Mouse (Mus musculus): ENCODE data around the gene Olfr948.

The Olfr948 gene

DNA sequence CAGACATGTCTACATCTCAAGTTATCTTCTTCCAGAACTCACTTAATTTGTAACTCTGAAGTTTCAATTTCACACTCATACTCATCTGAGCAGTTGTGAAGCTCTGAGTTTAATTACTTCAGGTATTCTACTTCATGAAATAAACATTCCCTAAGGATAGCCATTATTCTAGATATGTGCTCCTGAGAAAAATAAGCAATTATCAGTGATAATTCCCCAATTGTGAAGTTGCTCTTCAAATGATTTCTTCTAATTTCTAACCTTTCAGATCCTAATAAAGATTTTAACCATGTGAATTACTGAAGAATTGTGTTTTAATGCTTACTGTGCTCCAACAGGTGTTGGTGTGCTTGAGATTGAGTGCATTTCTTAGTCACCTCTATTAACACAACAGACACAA lies at the start of gene Olfr948:
Olfr948 (minus strand) TSS at position 101 of the 400 bp plus-strand sequence.
- no peak for DNase-seq

DNA sequence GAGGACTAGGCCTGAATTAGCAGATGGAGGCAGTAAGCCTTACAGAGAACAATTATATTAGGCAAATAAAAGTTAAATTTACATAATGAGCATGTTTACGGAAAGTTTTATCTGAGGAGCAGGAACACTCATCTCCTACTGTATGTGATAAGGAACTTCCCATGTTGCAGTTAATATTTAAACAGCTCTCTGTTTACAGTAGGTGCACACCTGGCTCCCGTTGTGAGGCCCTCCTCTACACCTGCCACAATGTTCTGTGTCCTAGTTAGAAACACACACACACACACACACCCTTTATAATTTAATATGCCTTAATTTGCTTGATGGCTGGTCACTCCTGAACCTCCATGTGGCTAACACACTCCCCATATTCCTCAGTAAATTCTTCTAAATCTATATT lies 38.7 kb downstream of the Olfr948 start:
- DNase-seq: no peak

DNA sequence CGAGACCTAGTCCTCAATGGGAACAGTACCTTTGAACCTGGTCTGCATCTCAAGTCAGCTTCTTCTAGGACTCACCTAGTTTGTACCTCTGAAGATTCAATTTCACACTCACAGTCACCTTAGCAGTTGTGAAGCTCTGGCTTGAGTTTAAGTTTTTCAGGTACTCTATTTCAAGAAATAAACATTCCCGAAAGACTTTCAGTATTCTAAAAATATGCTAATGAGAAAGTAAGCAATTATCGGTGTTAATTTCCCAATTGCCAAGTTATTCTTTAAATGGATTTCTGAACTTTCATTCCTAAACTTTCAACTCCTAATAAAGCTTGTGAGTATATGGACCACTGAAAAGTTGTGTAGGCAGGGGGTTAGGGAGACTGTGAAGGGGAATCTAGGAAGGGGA lies 49.1 kb downstream of the Olfr948 start, which contains the start of gene Olfr945:
Olfr945 (minus strand) TSS at position 101 of the 400 bp plus-strand sequence.
- no peak for DNase-seq

Measured in right cerebral cortex, adult 18-20 months (tissue).